Mouse (Mus musculus) bone marrow, adult 2 months (tissue): ENCODE results near the gene Cacybp.

Experiments used
- CTCF ChIP-seq: fragments of 200-500 bp; IDR thresholded peaks from 2 replicates; pipeline ENCODE4 v1.5.1; 2011; ENCODE audit warnings: low read length, control low read depth; ENCODE audit not compliant: control insufficient read depth, insufficient read depth
- POLR2A ChIP-seq: fragments of 200-500 bp; IDR thresholded peaks from 2 replicates; pipeline ENCODE4 v1.6.1; 2011; ENCODE audit warnings: low read depth, mild to moderate bottlenecking, control low read depth, low read length, borderline replicate concordance; ENCODE audit not compliant: control insufficient read depth

GRCm38 (mm10) chr1:160233921-160234320 lies 21.2 kb upstream of the Cacybp start:
- TF ChIP-seq CTCF, result no peak
- TF ChIP-seq POLR2A, result no peak
